Mouse (Mus musculus) left cerebral cortex, adult 18-20 months (tissue): Measurements from ENCODE around the gene Hoxa4. TPM values are rescaled to one million over a fixed set of nuclear protein-coding genes. Genes with fewer than 3 reads are reported as not detected.

Experiments used
- DNase-seq, 2 experiments: peaks; one replicate each; pipeline ENCODE4 v3.0.0; 2021 to 2022; ENCODE audit warnings: low spot score in 2 of 2, mixed read lengths in 1 of 2
- long read RNA-seq, 2 experiments: library from polyadenylated mRNA; stranded (forward); transcript quantifications; one replicate each; pipeline ENCODE4 v2.0.0; 2021
- total RNA-seq, 2 experiments: library from RNA; stranded (reverse); gene quantifications; 2 replicates each; pipeline ENCODE4 v1.2.3; 2021

The Hoxa4 gene
- not detected for total RNA-seq
- long read RNA-seq, experiment 1 = 0 reads
- long read RNA-seq, experiment 2 = 0 reads

DNA sequence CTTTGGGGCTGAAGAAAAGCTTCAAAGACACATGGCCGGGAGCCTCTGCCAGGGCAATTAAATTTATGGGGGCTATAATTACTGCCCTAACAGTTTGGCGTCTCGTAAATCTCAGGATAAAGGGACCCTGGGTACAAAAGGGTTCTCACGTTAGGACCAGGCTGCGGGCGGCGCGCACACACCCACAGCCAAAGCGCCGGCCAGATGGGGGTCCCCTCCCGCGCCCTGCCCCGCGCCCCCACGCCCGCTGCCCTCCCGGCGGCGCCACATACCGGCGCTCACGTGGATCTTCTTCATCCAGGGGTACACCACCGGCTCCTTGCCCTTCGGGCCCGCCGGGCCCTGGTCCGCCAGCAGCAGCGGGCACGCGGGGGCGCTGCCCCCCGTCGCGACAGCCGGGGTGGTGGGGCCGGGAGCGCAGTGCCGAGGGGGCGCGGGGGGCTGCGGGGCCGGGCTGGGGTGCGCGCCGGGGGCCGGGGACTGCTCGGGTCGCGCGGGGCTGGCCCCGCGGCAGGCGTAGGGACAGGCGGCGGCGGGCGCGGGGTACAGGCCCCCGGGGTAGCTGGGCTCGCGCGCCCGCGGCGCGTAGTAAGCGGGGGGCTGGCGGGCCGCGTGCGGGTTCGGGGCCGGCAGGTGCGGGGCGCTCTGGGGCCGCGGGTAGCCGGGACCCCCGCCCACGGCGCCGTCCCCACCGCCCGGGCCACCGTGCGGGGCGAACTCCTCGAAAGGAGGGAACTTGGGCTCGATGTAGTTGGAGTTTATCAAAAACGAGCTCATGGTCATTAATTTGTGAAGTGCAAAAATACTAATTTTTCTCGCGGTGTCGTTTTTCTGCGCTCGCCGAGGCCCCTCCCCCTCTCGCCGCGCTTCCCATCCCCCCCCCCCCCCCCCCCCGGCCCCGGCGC lies at the start of gene Hoxa4:
Gene Hoxa4 (minus strand): TSS at position 848 of the 905 bp plus-strand sequence.
- no peak for DNase-seq

DNA sequence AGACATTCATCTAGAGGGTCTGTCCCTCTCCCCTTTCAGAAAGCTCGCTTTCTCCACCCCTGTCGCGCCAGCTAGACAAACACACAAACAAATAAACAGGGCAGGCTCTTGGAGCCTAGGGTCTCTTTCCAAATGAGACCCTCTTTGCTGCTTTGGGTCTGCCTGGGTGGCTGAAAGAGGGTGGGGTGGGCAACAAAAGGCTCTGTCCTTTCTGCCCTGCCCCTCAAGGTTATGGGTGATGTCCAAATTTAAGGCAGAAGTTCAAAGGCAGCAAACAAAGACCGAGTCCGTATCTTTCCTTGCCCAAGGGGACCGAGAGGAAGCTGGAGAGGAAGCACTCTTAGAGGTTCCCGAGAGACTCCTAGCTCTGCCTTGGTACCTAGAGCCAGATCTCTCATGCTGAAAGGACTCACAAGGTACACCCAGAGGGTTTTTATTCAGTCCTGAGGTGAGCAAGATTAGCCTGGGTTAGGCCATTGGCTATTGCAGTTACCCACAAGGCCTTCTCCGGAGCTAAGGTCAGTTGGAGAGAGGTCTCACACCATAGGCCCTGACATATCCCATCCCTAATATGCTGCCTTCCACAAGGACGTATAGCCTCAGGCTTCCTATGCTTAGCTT lies 49.6 kb upstream of the Hoxa4 start:
- DNase-seq = no peak

DNA sequence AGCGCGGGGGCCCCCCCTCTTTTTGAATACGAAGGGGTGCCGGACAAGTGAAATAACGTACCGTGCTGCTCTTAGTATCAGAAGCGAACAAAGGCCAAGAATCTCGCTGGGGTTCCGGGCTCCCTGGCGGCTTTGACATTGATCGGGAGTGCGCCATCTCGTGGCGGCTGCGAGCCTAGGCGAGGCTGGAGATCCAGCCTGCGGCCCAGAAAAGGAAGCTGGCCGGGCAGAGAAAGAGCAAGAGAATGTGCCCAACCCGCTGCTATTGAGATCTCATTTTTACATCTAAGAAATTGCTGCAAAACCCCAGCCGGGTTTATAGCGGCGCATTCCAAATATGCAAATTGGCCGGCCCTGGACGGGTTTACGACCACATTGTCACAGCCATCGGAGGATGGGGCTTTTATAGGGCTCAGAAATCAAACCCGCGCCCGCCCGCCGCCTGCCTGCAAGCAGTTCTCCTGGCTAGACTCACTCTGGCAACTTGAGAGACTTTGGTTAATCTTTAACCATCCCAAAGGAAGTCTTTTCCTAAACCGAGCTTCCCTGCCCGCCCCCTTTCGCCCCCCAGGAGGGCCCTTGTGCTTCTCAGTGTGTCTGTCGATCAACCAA lies 48.9 kb upstream of the Hoxa4 start, which contains the start of gene Hoxa10:
Gene Hoxa10 (minus strand): TSS at position 466 of the 612 bp plus-strand sequence.
- peak in 1 of 2 experiments; percentile 58 for DNase-seq

DNA sequence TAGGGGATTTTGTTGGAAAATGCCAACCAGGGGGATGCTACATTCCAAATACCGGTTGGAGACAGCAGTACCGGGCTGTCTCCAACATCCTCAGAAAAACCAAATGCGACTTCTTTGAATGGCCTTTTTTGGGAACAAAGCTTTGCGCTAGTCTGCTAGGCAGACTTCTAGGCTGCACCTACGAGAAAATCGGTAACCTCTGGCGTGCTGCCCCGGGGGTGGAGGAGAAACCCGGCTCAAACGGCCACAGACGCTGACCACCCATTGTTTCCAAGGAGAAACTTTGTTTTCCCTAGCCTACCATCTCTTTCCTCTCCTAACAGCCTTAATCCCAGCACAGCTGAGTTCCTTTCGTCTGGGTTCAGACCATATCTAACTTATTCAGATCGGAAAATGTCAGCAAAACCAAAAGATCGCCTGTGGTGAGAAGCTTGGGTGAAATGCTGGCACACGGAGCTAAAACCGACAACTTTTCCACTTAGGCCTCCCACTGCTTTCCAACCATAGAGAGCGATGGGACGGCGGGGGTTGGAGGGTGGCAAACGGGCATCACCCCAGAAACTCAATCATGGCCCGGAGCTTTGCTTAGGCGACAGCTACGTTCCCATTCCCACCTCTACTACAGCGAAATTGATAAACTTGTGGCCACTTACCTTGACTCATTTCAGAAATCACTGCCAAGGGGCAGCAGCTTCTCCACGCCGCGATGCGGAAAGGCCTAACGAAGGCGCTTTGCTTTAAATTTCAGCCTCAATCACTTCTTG lies 48.3 kb upstream of the Hoxa4 start:
- no peak for DNase-seq

DNA sequence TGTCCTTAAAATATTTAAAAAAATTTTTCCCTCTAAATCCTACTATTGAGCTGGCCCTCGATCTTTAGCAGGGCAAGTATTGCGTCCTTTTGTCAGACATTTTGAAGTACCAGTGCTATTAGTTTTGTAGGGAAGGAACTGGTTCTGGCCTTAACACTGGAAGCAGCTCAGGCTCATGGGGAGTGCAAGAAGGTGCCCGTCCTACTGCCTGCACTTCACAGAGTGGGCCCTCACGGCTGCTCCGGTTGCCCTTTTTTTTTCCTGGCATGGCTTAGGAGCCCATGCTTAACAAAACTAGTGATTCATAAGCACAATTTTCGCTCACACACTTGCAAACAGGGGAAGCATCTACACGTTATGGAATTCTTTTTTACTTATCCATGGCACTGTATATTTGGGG lies 47.4 kb upstream of the Hoxa4 start:
- DNase-seq = no peak

DNA sequence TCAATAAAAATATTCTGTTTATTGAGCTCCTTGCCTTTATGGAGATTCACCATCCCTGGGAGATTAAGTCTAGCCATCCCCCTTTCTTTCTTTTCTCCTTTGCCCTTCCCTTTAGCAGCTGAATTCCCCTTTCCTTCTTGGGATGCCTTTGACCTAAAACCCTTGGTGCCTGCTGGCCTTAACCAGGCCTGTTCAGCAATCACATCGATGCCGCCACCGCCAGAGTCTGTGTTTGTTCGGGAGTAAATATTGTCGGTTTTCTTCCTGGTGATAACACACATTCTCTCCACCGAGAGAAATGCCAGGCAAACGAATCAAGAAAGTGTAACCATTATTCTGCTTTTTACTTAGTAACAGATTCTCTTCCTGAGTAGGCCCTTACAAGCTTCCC lies 46.6 kb upstream of the Hoxa4 start:
- DNase-seq = no peak

DNA sequence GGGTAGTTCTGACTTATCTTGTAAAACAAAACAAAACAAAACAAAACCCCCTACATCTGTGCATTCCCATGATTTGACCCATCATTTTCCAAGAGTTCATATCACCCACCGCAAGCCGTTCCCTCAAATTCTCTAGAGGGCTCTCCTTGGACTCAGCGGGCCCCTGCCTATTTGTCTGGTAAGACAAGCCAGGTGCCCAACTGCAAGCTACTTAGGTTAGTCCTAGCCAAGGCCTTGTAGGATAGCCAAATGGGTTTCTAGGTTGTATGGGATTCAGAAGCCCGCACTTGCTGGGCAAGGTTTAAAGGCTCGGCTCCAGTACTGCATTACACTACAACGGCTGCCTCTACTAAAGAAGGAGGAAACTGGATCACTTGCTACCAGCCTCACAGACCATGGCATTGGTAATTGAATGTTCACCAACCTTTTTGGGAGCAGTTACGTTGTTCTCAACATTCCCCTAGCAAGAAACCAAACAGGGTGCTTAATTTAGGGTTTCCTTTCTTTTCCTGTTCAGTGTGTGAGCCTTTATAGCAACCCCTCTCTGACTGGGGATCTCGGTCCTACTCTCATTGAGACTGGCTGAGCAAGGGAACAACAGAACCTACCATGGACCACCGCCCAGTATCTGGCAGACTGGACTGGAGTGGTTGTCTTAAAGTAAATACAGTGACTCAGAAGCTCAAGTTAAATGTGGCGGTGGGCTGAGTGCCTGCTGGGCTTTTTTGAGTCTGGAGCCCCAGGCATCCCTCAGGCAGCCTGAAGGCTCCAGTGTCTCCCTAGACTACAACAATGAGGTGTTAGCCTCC lies 46.0 kb upstream of the Hoxa4 start:
- DNase-seq = no peak

DNA sequence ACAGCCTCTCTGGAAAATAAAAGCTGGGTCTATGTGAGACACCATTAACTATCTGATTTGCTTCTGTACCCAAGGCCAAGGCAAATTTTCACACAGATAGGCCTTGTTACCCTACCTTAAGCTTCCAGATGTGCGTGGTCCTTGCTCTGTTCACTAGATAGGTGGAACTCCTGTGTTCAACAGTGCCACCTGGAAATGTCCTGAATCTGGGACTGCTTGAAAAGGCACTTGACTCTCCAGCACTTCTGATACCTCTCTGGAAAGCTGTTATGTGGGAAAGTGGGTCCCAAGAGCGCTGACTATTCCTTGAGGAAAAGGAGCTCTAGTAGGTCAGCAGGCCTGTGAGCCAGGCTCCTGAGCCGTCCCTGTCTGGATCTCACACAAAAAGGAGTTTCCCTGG lies 45.3 kb upstream of the Hoxa4 start:
- no peak for DNase-seq

DNA sequence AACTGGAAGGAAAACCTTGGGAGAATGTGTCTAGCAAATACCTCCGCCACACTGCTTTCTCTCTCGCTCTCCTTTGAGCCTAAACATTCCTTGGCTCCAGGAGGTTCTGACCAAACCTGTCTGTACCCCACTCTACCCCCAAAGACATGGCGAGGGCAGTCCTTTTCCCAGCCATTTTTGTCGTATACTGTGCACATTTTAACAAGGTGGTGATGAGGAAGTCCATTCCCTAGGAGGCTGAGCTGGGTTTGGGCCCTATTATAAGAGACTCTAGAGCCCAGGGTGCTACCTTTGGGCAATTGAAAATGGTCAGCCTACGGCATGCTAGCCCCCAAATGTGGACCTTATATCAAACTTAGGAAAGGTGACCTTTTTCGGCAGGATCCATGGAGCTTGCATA lies 44.3 kb upstream of the Hoxa4 start:
- DNase-seq = no peak

DNA sequence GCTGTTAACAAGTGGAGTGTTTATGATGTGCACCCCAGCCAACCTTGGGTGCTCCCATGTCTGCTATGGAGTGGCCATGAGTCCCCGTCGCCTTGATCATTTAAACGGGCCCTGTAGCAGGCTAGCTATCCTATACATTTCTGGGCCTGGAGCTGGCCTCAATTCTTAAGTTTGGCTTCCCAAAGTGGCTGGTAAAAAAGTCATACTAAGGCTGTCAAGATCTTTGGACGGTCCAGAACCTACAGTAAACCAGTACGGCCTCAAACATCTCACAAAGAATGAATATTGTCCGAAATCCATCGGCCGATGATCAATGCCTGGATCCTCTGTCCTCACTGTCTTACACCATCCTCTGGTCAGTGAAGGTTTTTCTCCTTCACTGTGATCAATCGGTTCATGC lies 43.7 kb upstream of the Hoxa4 start:
- no peak for DNase-seq

DNA sequence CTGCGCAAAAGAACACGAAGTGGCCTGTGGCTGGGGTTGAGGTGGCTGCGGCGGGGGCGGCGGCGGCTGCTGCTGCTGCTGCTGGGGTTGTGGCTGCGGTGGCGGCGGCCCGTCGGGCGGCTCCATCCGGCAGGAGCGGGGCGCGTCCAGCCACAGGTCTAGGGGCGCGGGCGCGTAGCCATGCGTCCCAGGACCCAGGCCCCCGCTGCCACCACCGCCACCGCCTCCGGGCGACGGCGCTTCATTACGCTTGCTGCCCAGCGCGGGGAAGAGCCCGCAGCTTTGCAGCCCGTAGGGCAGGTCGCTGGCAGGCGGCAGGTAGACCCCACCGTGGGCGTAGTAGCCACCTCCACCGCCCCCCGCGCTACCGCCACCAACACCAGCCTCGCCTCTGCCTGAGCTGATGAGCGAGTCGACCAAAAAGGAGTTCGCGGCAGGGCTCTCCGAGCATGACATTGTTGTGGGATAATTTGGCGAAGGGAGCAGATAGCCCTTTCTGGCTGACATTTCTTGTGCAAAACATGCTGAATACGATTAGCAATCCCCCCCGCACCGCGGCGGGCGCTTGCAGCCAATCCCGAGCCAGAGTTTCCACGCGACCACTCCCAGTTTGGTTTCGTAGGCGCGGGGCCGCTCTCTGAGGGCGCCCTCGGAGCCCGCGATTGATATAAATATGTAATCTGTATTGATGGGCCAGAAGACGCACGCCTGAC lies 43.0 kb upstream of the Hoxa4 start:
- DNase-seq = no peak

DNA sequence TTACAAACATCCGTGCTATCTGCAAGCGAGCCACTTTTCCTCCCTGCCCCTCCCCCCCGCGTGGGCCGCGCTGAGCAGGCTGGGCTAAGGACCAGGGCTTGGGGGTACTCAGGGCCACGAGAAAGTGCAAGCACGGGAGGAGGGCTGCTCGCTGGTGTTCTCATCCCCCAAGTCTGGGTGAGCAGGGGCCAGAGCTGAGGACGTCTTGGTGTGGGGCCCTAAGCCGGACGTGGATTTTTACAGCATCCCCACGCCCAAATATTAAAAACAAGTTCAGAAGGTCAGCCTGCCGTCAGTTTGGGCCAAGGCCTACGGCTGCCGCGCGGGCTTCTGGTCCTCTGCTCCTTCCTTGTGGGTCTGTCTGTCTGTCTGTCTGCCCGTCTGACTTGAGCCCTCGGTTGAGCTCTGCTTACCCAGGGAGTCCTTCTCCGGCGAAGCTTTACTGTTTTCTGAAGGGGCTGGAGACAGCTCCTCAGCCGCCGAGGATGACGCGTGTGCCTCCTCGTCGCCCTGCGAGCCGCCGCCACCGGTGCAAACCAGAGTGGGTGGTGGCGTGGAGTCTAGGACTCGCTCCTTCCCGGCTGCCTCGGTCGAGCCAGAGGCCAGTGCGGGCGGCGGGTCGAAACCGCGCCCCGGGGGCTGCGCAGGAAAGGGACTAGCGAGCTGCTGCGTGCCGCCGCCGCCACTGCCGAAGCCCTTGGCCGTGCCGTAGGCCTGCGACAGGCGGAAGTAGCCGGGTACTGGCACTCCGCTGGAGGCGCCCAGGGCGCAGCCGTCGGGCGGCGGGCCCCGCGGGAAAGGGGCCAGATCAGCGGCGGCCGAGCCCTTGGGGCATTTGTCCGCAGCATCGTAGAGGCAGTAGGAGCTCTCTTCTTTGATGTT lies 42.2 kb upstream of the Hoxa4 start:
- DNase-seq = no peak

DNA sequence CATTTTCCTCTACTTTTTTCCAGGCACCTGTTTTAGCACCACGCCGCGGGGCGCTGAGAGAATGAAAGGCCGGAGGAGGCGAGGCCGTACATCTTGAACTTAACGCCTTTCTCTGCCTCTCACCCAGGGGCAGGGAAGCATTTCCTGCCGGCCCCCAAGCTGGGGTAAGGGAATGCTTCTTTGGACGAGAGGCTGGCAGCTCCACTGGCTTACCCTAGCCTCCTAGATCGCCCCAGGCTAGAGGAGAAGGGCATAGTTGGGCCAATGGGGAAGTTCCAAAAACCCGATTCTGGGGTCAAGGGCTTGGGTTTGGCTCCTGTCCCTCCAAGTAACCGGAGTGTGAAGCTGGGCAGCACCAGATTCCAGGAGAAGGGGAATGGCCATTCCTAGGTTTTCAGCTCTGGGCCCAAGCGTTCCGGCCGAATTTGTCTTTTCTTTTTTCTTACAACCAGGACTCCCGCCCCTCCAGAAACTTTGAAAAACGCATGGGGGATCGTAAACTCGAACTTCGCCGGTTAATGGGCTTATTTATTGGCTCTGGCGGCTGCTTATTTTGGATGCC lies 41.5 kb upstream of the Hoxa4 start:
- no peak for DNase-seq

DNA sequence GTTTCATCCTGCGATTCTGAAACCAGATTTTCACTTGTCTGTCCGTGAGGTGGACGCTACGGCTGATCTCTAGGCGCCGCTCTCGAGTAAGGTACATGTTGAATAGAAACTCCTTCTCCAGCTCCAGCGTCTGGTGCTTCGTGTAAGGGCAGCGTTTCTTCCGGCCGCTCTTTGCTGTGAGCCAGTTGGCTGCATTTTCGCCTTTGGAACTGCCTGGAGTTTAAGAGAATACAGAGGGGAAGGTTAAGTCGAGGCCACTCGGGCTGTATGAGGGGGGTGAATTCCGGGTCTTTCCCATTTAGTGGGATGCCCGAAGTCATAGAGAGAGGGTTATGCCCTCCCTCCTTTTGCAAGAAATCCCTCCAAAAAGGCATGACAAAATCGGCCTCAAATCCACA lies 41.0 kb upstream of the Hoxa4 start:
- no peak for DNase-seq

DNA sequence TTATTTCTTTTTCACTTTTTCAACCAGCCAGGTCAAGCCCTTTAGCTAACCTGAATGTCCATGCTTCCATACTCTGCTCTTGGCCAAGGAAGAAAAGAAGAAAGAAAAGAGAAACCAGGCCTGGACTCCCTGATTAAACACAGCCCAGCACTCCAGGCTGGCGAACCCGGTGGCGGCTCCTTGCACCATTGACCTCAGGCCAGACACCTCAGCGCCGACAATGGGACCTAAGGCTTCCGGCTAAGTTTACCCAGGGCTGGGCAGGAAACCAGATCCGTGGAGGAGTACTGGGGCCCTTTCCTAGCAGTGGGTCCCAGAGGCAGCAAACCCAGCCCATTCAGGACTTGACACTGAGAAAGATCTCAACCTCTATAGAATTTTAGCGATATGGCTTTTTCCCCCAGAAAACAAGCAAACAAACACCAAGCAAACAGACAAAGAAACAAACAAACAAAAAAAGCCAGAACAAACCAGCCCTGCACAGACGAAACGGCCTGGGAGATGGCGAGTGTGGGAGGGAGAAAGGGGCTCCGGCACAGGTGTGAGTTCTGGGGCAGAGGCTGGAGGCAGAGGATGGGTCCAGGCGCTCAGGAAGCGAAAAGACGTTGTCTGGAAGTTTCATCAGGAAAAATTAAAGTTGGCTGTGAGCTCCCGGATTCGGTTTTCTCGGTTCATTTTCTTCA lies 40.5 kb upstream of the Hoxa4 start:
- no peak for DNase-seq

DNA sequence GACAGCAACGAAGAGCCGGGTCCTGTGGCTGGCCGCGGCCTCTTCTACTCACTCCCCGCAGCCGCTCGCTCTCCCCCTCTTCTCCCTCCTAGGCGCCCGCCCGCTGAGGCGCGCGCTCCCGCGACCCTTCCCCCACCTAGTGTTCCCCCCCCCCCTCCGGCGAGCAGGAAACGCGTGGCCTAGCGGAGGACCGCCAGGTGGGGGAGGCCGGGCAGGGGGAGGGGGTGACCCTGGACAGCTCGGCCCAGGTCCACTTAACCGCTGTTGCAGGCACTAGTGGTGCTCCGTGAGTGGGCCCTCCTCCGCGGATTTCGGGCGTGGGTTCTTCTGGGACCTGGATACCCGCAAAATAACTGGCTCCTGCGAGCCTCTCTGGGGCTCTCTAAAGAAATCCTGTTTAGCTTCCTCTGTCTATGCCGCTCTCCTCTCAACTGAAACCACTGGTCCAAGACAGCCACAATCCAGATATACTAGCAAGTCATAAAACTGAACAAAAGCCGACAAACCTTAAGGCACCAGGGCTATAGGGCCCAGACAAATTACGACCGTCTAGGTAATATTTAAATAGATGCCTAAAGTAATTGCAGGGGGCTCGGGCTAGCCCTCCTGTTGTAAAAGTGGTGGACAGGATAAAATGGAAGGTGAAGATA lies 39.1 kb upstream of the Hoxa4 start, which contains the start of gene Hoxa9:
Gene Hoxa9 (minus strand): TSS at position 574 of the 650 bp plus-strand sequence.
- DNase-seq = no peak
